Mouse (Mus musculus) neutrophil, adult 83 days (primary cell): ENCODE data around the gene Zfp169. TPM values are rescaled to one million over a fixed set of nuclear protein-coding genes. Genes with fewer than 3 reads are reported as not detected.

Source experiments
- total RNA-seq, 2 experiments: library from RNA; stranded (reverse); gene quantifications; one replicate each; pipeline ENCODE4 v1.2.4; 2023

The Zfp169 gene
- 1 to 10 TPM; 8.0 to 9.9 TPM for total RNA-seq

GRCm38 (mm10) chr13:48513003-48513929, at the start of gene Zfp169, which contains the start of gene A830005F24Rik:
TSS of gene Zfp169 (minus strand) at chr13:48513451.
TSS of gene A830005F24Rik (plus strand) at chr13:48513570.

Other genes starting within 250 kb of the Zfp169 start
- gene A830005F24Rik, start 119 bp upstream of the Zfp169 start, total RNA-seq = not detected
- gene Ptpdc1, start 112.2 kb upstream of the Zfp169 start, total RNA-seq = 1 to 10 TPM; 1.8 to 2.3 TPM
- not detected for gene Barx1, start 149.5 kb upstream of the Zfp169 start, total RNA-seq